Mouse (Mus musculus): ENCODE data around the gene Map2k2.

DNA sequence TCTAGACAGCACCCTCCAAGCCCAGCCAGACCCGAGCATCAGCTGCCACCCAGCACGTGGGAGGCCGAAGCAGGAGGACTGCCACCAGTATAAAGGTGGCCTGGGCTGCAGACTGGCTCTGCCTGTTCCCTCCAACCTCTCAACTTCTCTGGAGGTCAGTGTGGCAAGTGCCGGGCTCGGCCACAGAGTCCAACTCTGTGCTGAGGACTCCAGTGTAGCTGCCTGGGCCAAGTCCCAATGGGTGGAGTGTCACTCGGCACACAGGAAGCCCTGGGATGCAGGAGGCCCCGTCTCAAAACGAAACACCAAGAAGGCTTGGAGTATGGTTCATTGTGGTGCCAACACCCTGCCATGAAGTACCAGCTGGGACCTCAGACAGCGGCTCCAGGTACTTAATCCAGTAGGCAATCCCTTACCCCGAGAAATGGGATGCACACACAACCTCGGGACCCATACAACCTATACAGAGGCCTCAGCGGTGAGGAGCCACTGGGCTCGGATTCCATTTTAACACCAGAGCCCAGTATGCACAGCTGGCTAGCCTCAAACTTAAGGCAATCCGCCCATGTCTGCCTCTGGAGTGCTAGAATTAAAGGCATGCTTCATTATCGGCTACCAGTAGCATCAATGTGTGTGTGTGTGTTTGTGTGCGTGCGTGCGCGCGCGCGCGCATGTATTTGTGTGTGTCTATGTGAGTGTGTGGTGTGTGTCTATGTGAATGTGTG lies 48.1 kb upstream of the Map2k2 start:
- TF ChIP-seq CTCF (IDR thresholded peaks at IDR 0.05), result no peak
- no peak for TF ChIP-seq EP300 (IDR thresholded peaks at IDR 0.05)
